Mouse (Mus musculus) megakaryocyte-erythroid progenitor cell, adult 5-6 weeks (primary cell): Measurements from ENCODE around the gene C2cd3. TPM values are rescaled to one million over a fixed set of nuclear protein-coding genes. Genes with fewer than 3 reads are reported as not detected.
A peak's percentile ranks its signal among the peaks of the same experiment; 100 is the strongest.
"Not testable (repeated sequence)": the region's sequence is repeated elsewhere in the genome, so short reads cannot be mapped to it uniquely, and the experiment has no call there.

ENCODE experiments used
- ATAC-seq: replicated peaks from 2 replicates; pipeline ENCODE4 v1.8.0; 2016; ENCODE audit warnings: mild to moderate bottlenecking, inconsistent platforms; ENCODE audit not compliant: severe bottlenecking, poor library complexity, low FRiP score, low TSS enrichment
- total RNA-seq, 2 experiments: library from RNA; stranded (forward) in 1 of 2; stranded (reverse) in 1 of 2; fragments of 200-1000, 215-1000 nt in 1 of 2; fragments of >200 nt in 1 of 2; fragmentation: Nextera tagmentation in 1 of 2; gene quantifications; 2 replicates each; pipeline ENCODE4 v1.2.3; 2014 to 2017

Gene C2cd3
- total RNA-seq, 2 experiments from 2014 or later, result 32.6 to 57.6 TPM

DNA sequence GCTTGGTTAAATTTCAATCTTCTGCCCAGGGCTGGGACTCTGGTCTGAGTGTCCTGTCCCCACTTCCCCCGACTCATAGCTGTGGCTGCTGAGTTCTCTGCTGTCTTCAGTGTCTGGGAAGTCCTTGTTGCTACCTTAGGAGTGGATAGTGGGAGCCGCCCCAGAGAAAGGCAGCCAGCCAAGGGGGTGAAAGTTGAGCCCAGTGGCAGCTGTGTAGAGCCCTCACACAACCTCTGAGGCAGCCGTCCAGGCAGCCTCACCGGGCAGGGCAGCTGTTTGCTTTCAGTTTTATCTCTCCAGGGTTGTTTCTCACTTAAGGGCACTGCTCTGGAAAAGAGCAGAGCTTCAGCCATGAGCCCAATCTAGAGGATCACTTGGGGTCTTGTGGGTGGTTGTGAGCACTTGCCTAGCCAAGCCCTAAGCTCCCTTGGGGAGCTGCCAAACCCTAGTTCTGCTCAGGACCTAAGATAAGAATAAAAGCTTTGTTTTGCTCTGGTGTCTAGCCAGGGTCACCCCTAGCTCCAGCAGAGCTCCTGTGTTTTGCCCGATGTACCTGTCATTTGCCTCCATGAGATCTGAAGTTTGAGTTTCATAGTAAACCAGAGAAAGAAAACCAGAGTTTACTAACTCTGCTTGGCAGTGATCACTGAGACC, 93.8 kb downstream of the C2cd3 start:
- ATAC-seq, result peak; percentile 50

DNA sequence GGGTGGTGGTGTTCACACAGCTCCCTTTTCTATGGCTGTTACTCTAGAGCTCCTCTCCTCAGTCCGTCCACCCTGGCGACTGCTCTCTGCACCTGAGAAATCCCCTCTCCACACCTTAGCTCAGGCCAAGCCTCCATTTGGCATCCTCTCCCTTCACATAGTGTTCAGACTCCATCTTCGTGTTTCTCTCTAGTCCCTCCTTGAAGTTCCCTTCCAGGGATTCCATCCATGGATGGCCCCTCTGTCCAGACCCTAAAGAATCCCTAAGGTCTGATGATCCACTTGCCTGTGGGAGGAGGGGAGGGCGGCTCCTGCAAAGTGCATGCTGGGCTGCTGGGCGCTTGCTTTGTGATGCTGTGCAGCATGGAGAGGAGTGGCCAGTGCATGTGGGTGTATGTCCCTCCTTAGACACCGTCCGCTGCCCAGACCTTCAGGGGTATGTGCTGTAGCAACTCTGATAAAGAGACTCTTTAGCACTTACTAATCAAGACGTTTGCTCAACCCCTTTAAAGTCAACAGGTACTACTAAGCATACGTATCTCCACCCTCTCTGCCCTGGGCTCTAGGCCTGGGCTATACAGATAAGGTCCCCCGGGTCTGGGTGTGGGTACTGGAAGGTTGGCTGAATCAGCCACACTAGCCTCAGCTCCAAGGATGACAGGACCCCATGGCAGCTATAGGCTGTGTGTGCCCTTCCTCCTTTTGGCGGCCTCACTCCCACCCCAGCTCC, 94.9 kb downstream of the C2cd3 start:
- peak; percentile 84 for ATAC-seq

DNA sequence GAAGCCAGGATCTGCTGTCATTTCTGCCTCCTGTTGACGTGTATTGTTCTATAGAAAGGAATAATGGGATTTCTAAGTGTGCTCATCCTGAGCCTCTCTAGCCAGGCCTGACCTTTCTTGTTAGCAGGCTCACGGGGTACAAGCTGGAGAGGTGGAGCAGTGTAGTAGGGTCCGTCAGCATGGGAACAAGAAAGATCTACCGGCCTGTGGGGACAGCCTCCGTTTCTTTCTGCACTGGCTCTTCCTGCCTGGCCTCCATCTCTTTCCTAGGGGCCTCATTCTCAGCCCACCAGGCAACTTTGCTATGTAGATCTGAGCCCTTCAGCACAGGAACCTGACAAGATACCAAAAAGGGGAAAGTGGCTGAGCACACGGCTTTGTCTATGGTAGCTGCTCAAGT, 96.7 kb downstream of the C2cd3 start:
- ATAC-seq, result no peak

DNA sequence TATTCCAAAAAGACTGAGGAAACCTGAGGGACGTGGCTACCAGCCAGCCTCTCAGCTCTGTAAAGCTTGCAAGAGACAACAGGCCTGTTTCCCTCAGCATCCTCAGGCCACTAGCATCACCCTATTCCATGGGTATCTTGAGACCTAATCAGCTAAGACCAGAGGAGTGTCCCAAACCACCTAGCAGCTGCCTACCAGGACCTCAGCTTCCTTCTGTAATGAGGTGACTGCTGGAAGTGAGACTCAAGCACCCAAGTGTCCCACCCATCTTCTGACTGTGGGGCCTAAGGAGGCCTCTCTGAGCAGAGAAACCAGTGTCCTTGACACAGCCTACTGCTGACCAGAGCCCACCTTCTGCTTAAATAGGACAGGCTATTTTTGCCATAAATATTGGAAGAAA, 97.5 kb downstream of the C2cd3 start:
- ATAC-seq, result no peak

DNA sequence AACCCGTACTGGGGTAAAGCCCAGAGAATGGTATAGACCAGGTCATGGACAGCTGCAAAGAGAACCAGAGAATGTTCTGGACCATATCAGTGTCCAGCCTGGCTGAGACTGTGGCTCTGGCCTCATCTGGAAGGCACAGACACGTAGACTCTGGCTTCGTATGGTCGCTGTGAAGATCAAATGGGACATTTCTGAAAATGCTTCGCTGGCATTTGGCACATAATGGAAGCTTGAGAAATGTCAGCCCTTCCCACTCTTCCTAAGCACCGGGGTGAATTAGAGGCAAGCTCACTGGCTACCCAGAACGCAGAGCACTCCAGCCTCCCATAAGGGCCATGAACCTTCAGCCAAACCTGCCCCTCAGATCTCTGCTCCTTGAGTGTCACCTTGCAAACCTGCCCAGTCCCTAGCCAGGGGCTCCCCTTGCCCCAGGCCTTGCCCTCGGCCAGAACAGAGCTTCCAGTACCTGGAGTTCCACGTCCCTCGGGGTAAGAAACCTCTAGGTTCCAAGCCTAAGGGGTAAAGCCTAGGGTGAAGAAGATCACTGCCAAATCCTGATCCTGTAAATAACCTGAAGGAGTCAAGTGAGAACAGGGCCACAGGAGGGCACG, 98.9 kb downstream of the C2cd3 start:
- no peak for ATAC-seq

DNA sequence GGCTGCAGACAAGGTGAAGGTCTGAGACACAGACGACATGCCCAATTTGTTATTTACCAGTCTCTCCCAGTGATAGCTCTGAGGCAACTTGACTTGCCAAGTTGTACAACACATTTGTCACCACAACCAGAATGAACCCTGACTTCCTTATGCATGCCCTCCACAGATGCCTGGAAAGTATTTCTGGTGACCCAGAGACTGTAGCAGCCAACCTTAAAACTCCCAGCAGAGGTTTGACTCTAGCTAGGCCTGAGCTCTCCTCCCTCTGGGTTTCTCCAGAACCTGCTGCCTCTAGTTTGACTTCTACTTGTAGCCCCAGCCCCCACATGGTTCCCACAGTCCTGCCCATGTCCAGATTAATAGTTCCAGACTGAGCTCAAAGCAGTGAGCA, 99.4 kb downstream of the C2cd3 start:
- no peak for ATAC-seq

DNA sequence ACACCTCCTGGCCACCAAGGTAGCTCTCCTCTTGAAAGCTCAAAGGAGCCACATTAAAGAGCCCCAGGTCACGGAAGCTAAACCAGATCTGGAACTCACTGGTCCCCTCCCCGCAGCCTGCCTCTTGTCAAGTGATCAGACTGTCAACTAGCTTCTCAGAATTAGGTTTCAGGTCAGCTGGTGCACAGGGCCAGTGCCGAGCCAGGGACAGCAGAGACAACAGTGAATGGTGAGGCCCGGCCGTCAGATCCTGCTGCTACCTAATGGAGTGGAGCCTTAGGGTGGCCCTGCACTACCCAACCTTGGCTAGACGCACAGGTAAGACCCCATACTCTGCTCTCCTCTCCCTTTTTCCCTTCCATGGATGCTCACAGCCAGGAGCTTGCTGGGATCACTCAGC, 100.7 kb downstream of the C2cd3 start, which contains the start of gene Ucp3:
Gene Ucp3, plus strand, starts transcription at position 214 of the 400 bp plus-strand sequence.
- ATAC-seq, result no peak

DNA sequence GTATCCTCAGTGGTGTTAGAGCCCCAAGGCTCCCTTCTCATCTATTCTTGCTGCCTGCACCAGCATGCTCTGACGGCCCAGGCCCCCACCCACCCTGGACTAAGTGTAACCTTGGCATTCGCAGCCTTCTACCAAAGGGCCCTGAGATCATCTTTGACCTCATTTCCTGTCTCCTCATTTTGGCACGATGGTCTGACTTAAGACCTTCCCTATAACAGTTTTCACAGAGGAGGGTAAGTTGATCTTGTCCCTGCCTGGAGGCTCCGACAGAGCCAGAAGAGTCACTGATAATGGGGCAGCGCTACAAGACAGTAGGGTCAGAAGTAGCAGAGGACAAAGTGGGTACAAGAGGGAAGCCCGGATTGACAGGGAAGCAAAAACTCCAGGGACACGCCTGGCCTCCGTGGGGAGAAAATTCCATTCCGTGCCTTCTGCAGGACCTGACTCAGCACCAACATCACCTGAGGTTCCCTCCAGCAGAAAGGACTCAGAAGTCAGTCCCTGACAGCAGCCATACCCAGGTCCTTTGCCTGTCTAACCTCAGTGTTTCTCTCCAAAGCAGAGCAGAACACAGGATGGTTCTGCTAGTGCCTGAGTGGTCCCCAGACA, 101.9 kb downstream of the C2cd3 start:
- ATAC-seq, result no peak

DNA sequence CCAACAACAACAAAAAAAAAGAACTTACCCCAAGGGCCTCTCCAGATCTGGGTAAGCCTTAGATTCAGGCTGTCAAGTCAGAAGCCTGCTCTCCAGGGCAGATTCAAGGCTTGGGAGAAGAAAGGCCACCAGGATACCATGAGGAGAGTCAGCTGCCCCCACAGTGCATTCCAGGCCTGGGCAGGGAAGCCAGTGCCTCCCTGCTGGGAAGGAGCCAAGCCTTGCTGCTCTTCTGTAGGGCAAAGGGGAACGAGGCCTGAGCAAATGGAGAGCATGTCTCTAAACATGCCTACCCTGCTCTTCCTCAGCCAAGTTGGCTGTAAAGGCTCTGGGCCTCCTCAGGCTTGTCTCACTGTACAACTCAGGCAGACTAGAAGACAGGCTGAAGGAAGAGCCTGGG, 102.6 kb downstream of the C2cd3 start:
- ATAC-seq, result no peak

DNA sequence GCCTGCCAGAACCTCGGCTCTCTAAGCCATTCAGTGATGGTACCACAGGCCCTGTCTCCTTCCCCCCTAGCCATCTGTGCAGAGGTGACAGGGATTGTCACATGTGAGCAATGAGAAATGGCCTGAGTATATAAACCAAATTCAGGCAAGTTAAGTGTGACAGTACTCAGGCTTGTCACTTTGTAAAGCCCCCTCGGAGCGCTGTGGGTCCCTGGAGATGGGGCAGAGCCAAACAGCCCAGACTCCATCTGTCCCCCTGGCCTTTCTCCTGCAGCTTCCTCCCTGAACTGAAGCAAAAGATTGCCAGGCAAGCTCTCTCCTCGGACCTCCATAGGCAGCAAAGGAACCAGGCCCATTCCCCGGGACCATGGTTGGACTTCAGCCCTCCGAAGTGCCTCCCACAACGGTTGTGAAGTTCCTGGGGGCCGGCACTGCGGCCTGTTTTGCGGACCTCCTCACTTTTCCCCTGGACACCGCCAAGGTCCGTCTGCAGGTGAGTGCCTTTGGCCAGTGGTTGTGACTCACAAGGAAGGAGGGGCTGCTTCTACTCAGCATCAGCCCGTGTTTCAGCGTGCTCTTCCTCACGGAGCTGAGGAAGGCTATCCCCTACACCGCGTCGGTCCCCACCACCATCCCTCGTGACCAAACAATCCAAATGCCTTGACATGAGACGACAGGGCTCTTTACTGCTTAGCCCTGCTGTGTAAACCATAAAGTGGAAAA, 107.2 kb downstream of the C2cd3 start:
- ATAC-seq, result no peak

DNA sequence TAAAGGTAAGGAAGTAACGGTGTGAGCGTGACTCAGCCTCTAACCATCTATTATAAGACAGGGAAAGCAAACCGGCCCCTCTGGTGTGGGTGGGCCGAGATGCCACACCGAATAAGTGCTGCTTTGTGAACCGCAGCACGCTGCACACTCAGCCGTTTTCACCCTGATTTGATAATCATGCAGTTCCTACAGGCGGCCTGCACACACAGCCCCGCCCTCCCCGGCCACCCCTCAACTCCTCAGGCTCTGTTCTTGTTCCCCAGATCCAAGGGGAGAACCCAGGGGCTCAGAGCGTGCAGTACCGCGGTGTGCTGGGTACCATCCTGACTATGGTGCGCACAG, 107.8 kb downstream of the C2cd3 start:
- peak; percentile 15; the same call in 1 of the 2 replicates for ATAC-seq

DNA sequence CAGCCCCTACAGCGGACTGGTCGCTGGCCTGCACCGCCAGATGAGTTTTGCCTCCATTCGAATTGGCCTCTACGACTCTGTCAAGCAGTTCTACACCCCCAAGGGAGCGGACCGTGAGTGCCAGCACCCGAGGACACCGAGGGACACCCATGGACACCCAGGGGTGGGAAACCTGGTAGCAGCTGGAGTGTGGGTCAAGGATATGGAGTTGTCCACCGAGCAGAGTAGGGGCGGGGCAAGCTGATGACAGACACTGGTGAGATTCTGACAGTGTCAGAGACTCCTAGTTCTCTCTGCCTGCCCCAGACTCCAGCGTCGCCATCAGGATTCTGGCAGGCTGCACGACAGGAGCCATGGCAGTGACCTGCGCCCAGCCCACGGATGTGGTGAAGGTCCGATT, 108.1 kb downstream of the C2cd3 start:
- ATAC-seq, result 0 out of 2 replicates have a peak, but pooled peaks have one; percentile 9

DNA sequence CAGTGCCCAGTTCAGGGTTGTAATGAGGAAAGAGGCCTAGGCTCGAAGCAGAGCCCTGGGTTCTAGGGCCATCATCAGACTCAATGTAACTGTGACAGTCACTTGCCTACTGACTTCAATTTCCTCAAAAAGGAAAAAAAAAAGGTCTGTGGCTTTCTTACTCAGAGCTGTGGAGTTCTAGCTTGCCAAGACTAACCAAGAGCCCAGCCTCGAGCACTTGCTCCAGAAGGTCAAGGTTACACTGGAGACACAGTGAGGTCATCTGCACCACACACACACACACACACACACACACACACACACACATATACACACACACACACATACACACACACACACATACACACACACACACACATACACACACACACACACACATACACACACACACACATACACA, 110.0 kb downstream of the C2cd3 start:
- ATAC-seq, result not testable (repeated sequence)

DNA sequence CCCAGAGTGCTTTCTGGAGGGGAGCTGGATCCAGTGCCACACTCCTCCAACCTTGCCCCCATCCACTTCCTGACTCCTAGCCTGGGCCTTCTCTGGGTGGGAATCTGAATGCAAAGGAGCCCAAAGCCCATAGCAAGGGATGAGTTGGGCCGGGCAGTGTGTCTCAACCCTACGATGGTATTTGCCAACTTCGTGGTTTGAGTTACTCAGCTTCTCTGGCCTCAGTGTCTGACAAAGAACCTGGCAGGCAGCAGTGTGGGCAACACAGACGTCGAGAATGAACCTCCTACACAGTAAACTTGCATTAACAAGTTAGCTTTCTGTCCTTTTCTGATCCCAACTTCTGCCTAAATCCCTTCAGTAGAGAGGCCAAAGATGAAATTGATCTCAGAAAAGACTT, 112.5 kb downstream of the C2cd3 start:
- ATAC-seq, result no peak

DNA sequence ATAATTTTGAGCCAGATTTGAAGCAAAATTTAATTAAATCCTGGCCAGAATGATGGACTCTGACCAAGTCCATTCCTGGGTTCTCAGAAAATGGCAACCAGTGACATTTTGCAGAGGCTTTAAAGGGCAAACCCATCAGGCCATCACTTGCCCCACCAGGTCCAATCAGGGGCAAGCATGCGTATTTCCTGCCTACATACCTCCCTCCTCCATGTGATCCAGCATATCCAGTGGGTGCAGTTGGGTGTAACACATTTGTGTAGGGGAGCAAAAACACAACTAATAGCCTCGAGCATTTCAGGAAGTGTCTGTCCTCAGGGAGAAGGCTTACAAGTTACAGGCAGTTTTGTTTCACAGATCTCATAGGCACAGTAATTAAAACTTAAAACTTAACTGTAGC, 115.3 kb downstream of the C2cd3 start:
- no peak for ATAC-seq

DNA sequence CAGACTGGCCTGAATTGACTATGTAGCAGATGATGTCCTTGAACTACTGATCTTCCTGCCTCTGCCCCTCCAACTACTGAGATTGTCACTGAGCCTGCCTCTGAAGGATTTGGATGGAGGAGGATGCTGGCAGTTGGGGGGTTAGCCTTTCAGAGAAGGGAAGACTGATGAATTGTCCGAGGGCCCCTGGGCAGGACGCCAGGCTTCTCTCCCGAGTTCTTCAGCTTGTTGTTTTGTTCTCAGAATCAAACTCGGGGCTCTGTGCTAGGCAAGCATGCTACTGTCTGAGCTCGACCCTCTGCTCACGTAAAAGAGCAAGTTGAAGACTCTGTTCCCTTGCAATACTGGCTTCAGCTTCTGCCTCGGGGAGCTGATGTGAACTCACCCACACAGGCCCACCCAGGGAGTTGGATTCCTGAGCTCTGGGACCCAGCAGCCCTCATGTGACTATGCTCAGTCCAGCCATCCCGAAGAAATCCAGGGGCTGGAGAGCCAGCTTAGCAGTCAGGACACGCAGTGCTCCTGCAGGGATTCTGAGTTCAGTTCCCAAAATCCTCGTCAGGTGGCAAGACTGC, 116.5 kb downstream of the C2cd3 start:
- no peak for ATAC-seq

DNA sequence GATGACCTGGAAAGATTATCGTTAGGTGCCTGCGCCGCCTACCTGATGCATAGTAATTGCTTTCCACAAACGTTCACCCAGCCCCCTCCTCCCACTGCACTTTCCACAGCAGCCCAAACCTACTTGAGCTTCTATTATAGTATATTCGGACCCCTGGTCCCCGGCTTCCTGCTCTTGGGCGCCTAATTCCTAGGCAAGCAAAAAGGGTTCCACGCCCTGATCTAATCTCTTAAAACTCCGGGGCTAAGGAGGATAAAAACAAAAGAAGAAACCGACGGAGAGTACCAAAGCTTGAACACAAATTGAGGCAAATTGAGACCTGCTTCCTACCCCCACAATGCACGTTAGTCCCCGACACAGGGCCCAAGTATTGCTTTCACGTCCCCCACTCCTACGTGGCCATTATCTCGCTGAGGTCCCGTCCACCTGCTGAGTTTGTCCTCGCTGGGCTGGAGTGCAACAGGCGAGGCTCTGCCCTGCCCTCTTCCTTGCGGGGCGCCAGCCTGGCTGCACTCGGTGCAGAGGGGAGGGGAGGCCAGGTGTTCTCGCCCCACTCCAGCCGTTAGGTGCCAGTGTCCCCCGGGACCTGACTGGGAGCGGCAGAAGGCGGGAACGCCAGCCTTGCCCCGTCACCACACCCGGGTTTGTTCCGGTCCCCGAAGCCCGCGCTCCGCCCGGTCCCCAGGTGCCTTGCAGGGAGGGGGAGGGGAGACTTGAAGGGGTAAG, 120.5 kb downstream of the C2cd3 start:
- ATAC-seq, result peak; percentile 39

DNA sequence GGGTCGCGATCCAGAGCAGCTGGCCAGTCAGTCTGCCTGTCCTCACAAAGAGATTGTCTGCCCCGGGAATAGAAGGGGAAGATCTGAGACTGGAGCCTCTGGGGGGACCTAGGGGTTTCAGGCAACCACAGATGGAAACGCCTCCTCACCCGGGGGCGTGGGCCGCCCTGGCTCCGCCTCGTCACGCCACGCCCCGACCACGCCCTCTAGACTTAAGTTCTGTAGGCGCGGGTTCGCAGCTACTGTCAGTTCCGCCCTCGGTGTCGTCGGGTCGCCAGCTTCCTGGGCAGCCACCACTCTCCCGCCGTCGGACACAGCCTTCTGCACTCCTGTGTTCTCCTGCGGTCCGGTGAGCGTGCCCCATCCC, 121.1 kb downstream of the C2cd3 start, which contains the start of gene Ucp2:
Gene Ucp2, plus strand, starts transcription at position 221 of the 367 bp plus-strand sequence.
- ATAC-seq, result peak; percentile 71
